Mouse (Mus musculus) spleen, adult 2 months (tissue): Measurements from ENCODE around the gene Gm45713.

Source experiments
- CTCF ChIP-seq: fragments of 200-500 bp; IDR thresholded peaks from 2 replicates; pipeline ENCODE4 v1.5.1; 2011; ENCODE audit warnings: mild to moderate bottlenecking, inconsistent platforms; ENCODE audit not compliant: insufficient read depth, insufficient read length, insufficient replicate concordance; ENCODE audit errors: extremely low read depth
- POLR2A ChIP-seq: fragments of 200-500 bp; IDR thresholded peaks from 2 replicates; pipeline ENCODE4 v1.6.1; 2011; ENCODE audit warnings: low read depth, low read length, inconsistent platforms

GRCm38 (mm10) chr7:45077322-45077721 is 58.7 kb downstream of the Gm45713 start:
- TF ChIP-seq CTCF: no peak
- no peak for TF ChIP-seq POLR2A
